Mouse (Mus musculus): Measurements from ENCODE around the gene Stxbp3. TPM values are rescaled to one million over a fixed set of nuclear protein-coding genes. Genes with fewer than 3 reads are reported as not detected.

Stxbp3 gene
- 10 to 100 TPM; 60.7 to 70.9 TPM for polyA plus RNA-seq (2017; shearing (Covaris generic))

DNA sequence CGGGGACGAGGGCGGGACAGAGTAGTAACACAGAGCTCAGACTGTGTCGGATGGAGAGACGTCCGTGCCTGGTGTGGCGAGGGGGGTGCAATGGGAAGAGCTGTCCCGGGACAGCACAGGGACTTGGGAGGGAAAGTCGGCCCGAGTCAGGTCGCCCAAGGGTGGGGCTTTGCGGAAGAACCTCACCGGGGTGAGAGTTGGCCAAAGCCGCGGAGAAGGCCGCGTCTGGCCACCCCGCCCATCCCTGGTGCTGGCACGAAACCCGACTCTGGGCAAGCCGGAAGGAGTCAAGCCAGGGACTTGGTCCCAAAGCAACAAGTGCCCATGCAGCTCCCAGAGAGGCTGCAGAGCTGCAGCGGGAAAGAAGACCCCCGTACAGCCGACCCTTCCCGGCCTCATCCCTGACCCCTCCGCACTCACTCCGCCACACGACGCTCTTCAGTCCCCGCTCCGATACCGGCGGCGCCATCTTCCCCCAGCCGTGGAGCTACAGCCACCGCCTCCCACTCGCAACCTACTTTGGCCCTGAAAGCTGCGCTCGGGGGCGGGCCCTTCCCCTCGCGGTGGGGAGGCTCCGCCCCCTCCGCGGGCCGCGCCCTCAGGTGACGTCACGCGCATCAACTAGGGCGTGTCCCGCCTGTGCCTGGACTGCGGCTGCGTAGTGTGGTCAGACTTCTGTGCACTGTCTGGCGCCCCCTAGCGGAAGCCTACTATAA is at the start of gene Stxbp3:
Gene Stxbp3 (minus strand): TSS at position 527 of the 716 bp plus-strand sequence.

DNA sequence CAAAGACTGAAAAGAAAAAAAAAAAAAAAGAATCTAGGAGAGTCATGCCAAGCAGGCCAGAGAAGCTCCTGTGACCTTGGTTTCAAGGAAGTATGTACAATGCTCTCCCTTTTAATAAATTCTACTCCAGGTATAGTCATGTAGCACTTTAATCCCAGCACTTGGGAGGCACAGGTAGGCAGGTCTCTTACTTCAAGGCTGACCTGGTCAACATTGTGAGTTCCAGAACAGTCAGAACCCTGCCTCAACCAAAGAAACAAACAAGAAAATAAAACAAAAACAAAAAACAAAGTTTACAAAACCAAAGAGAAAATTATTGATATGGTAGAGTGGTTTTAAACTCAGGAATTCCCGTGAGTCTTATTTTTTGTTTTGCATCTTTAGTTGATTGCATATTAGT is 49.6 kb upstream of the Stxbp3 start, which contains the start of gene Fndc7:
Gene Fndc7 (minus strand): TSS at position 101 of the 400 bp plus-strand sequence.

Other genes with a start within 250 kb of the Stxbp3 start
- gene Wdr47, start 249.2 kb downstream of the Stxbp3 start, polyA plus RNA-seq (2017; shearing (Covaris generic)), result 10 to 100 TPM; 14.1 to 26.7 TPM
- 10 to 100 TPM; 63.9 to 77.3 TPM for gene Clcc1, start 186.6 kb downstream of the Stxbp3 start, polyA plus RNA-seq (2017; shearing (Covaris generic))
- gene Gpsm2, start 118.2 kb downstream of the Stxbp3 start, polyA plus RNA-seq (2017; shearing (Covaris generic)), result 1 to 10 TPM; 5.1 to 6.0 TPM
- under 1 TPM in 1 of 2 experiments, not detected in 1; 0.56 TPM for gene Aknad1, start 100.9 kb downstream of the Stxbp3 start, polyA plus RNA-seq (2017; shearing (Covaris generic))
- gene Fndc7, start 49.5 kb upstream of the Stxbp3 start, polyA plus RNA-seq (2017; shearing (Covaris generic)), result under 1 TPM; 0.24 to 0.69 TPM
- 100 to 1,000 TPM; 178 to 188 TPM for gene Prpf38b, start 71.2 kb upstream of the Stxbp3 start, polyA plus RNA-seq (2017; shearing (Covaris generic))
- gene Henmt1, start 99.3 kb upstream of the Stxbp3 start, polyA plus RNA-seq (2017; shearing (Covaris generic)), result under 1 TPM in 1 of 2 experiments, not detected in 1; 0.24 TPM
- gene Gm9857, start 99.9 kb upstream of the Stxbp3 start, polyA plus RNA-seq (2017; shearing (Covaris generic)), result not detected
- gene Fam102b, start 187.1 kb upstream of the Stxbp3 start, polyA plus RNA-seq (2017; shearing (Covaris generic)), result 1 to 10 TPM; 6.0 to 7.6 TPM
- gene Slc25a54, start 239.9 kb upstream of the Stxbp3 start, polyA plus RNA-seq (2017; shearing (Covaris generic)), result not detected

Data from inflammation-experienced regulatory T-cells (primary cell).